Mouse (Mus musculus) liver, postnatal 0 days (tissue): ENCODE data around the gene Stk10. TPM values are rescaled to one million over a fixed set of nuclear protein-coding genes. Genes with fewer than 3 reads are reported as not detected.

Source experiments
- ATAC-seq: fragments of 200-750 bp; cut with Nextera tagmentation; 2 replicates; pipeline ENCODE4 v1.8.0; 2017; ENCODE audit warnings: mild to moderate bottlenecking, moderate library complexity
- DNase-seq: peaks from one replicate; pipeline ENCODE4 v3.0.0-alpha.2; 2016
- H3K27ac ChIP-seq: fragments of 300-500 bp; sonication (generic); 2 replicates; pipeline ENCODE4 v1.5.1; 2014; ENCODE audit warnings: antibody characterized with exemption, moderate library complexity, mild to moderate bottlenecking, low read depth
- H3K27me3 ChIP-seq: fragments of 300-500 bp; sonication (generic); 2 replicates; pipeline ENCODE4 v1.6.1; 2014; ENCODE audit warnings: low read length, control low read depth, mixed read lengths; ENCODE audit not compliant: insufficient read depth
- H3K36me3 ChIP-seq: fragments of 300-500 bp; sonication (generic); replicated peaks from 2 replicates; pipeline ENCODE4 v1.6.1; 2014; ENCODE audit warnings: mild to moderate bottlenecking, control low read depth, low read length, moderate library complexity, mixed read lengths; ENCODE audit not compliant: insufficient read depth
- H3K4me1 ChIP-seq: fragments of 300-500 bp; sonication (generic); 2 replicates; pipeline ENCODE4 v1.6.1; 2014; ENCODE audit warnings: antibody characterized with exemption, mild to moderate bottlenecking, control low read depth; ENCODE audit not compliant: insufficient read depth
- H3K4me2 ChIP-seq: fragments of 300-500 bp; sonication (generic); 2 replicates; pipeline ENCODE4 v1.6.1; 2014; ENCODE audit warnings: low read depth, mild to moderate bottlenecking, low read length, moderate library complexity, mixed read lengths
- H3K4me3 ChIP-seq: fragments of 300-500 bp; sonication (generic); 2 replicates; pipeline ENCODE4 v1.5.1; 2014; ENCODE audit warnings: low read depth, low read length
- H3K9ac ChIP-seq: fragments of 300-500 bp; sonication (generic); replicated peaks from 2 replicates; pipeline ENCODE4 v1.6.1; 2014; ENCODE audit warnings: mild to moderate bottlenecking, moderate library complexity
- H3K9me3 ChIP-seq: fragments of 300-500 bp; sonication (generic); 2 replicates; pipeline ENCODE4 v1.6.1; 2016; ENCODE audit warnings: mild to moderate bottlenecking, control low read depth, low read length, mixed read lengths
- CTCF ChIP-seq: sonication (generic); IDR thresholded peaks from 2 replicates; pipeline ENCODE4 v1.5.1; 2016; ENCODE audit warnings: antibody characterized with exemption, low read depth
- EP300 ChIP-seq: IDR thresholded peaks from 2 replicates; pipeline ENCODE4 v1.6.1; 2016; ENCODE audit warnings: antibody characterized with exemption, low read depth, mild to moderate bottlenecking
- WGBS: fragments of 180-500 bp; shearing (Covaris S2); extraction: QIAGEN DNeasy Blood & Tissue Kit; methylation state at CpG from one replicate; pipeline ENCODE4 v1.1.7; 2014; ENCODE audit not compliant: insufficient replicate concordance; 5-methylcytosine and 5-hydroxymethylcytosine counted together
- polyA plus RNA-seq: library from polyadenylated mRNA; unstranded; fragments of >200 nt; fragmentation: Nextera tagmentation; extraction: Ambion mirVana; gene quantifications from 2 replicates; pipeline ENCODE4 v1.2.1, GENCODE M21; 2015

Stk10 gene
- polyA plus RNA-seq, 1 experiment from 2014 or later, result 2.3 TPM

DNA sequence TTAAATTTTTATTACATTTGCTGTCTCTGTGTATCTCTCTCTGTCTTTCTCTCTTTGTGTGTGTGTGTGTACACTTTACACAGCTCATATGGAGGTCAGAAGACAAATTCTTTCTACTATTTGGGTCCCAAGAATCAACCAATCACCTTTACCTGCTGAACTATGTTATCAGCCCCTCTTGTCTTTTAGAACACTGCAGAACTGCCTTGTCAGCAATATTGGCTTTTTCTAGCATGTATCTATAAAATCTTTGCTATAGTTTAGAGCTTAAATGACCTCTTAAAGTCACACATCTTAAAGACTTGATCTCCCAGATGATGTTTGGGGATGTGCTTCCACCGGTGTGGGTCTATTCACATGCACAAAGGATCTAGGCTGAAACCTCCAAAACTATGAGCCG is 42.0 kb upstream of the Stk10 start:
- DNase-seq (no peak), ATAC-seq (no peak)
- H3K4me1 ChIP-seq, result peaks cover 14% of the 10 kb centered on the region; the same call in 1 of the 2 replicates
- no peaks in the 10 kb centered on the region for H3K9me3 ChIP-seq
- no peak overlapping the region for H3K9ac ChIP-seq
- no peak overlapping the region for H3K4me3 ChIP-seq
- no peaks in the 10 kb centered on the region for H3K27me3 ChIP-seq
- 88% methylated on average over 2 of the region's 2 CpGs for WGBS
- no peak for TF ChIP-seq EP300
- no peak for TF ChIP-seq CTCF
- H3K4me2 ChIP-seq, result no peak overlapping the region
- H3K27ac ChIP-seq, result no peak overlapping the region
- no peaks in the 10 kb centered on the region for H3K36me3 ChIP-seq

DNA sequence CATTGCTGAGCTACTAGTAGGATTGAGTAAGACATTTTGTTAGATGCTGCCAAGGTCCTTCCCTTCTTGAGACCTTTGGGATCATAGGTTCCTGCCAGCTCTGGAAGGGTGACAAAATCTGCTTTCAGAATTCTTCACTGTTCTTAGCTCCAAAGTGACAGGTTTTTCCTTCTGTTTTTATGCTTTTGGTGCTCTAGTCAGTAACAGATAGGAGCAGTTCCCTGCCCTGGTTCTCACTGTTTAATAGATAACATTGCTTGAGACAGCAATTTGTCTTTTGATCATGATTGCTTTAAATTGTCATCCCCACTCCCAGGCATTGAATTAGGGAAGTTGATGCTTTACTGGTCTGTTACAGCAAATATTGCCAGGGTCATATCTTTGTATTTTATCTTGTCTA is 39.8 kb upstream of the Stk10 start:
- Histone ChIP-seq H3K27me3 (no peaks in the 10 kb centered on the region), H3K4me1 (peaks cover 14% of the 10 kb centered on the region; the same call in 1 of the 2 replicates), H3K9me3 (no peaks in the 10 kb centered on the region), H3K4me3 (no peak overlapping the region), H3K27ac (no peak overlapping the region), H3K36me3 (no peaks in the 10 kb centered on the region), H3K4me2 (no peak overlapping the region), H3K9ac (no peak overlapping the region)
- DNase-seq, result no peak
- TF ChIP-seq EP300 (no peak), CTCF (no peak)
- no peak for ATAC-seq

DNA sequence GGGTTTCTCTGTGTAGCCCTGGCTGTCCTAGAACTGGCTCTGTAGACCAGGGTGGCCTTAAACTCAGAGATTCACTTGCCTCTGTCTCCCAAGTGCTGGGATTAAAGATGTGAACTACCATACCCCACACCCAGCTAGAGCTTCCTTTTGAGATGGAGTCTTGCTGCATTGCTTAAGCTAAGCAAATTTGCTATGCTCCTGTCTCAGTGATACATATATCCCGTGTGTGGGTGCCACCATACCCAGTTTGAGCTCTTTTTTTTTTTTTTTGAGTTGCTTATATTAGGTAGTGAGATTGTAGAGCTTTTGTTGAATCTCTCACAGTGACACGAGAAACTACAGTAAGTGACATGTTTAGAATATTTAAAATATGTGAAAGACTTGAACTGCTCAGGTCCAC is 37.8 kb upstream of the Stk10 start:
- Histone ChIP-seq H3K27me3 (no peaks in the 10 kb centered on the region), H3K27ac (no peak overlapping the region), H3K4me2 (no peak overlapping the region), H3K4me3 (no peak overlapping the region), H3K4me1 (peaks cover 3% of the 10 kb centered on the region; the same call in 1 of the 2 replicates), H3K36me3 (no peaks in the 10 kb centered on the region), H3K9me3 (no peaks in the 10 kb centered on the region), H3K9ac (no peak overlapping the region)
- WGBS, result 73% methylated on average over 2 of the region's 2 CpGs
- no peak for DNase-seq
- ATAC-seq, result no peak
- TF ChIP-seq CTCF (no peak), EP300 (no peak)

DNA sequence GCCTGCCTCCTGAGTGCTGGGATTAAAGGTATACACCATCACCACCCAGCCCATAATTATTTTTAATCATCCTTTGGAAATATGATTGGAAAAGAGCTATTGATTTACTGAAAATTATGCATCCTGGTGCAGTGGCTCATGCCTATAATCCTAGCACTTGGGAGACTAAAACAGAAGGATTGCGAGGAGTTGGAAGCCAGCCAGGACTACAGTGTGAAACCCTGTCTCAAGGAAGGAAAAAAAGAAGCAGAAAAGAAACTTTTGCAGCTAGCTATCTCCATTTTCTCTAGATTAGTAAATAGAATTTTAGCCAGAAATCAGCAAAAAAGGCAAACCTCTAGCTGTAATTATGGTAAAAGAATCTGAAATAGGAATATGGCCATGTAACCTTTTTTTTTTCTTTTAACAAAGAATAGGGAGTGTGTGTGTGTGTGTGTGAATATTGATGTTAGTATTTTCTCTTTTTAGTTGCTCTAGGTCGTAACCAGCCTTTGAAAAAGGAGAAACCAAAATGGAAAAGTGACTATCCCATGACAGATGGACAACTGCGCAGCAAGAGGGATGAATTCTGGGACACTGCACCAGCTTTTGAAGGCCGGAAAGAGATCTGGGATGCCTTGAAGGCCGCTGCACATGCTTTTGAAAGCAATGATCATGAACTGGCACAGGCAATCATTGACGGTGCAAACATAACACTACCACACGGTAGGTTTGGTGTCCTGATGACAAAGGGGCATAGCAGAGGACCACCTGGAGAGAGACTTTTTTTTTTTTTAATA is 34.2 kb upstream of the Stk10 start:
- no peak for TF ChIP-seq EP300
- no peak overlapping the region for H3K4me2 ChIP-seq
- H3K4me1 ChIP-seq, result no peaks in the 10 kb centered on the region
- H3K36me3 ChIP-seq, result no peaks in the 10 kb centered on the region
- no peak for DNase-seq
- H3K9me3 ChIP-seq, result no peaks in the 10 kb centered on the region
- no peak for ATAC-seq
- WGBS, result 83% methylated on average over 7 of the region's 7 CpGs
- H3K4me3 ChIP-seq, result no peak overlapping the region
- no peak overlapping the region for H3K9ac ChIP-seq
- H3K27ac ChIP-seq, result no peak overlapping the region
- H3K27me3 ChIP-seq, result no peaks in the 10 kb centered on the region

DNA sequence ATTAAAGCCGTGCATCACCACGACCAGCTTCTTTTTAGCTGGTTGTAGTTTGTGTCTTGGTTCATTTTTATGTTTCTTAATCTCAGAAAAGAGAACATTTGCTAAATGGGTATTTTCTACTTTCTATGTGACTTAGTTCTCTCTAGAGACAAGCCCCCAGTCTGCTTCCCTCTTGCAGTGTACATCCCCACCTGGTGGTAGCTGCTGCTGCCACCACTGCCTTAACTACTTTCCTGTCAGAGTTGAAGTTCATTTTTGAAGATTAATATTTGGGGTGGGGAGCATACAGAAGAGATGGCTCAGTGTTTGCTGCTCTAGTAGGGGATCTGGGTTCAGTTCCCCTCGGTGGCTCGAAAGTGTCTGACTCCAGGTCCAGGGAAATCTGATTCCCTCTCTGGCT is 33.2 kb upstream of the Stk10 start:
- Histone ChIP-seq H3K27me3 (no peaks in the 10 kb centered on the region), H3K9me3 (no peaks in the 10 kb centered on the region), H3K4me3 (no peak overlapping the region), H3K36me3 (no peaks in the 10 kb centered on the region), H3K4me1 (no peaks in the 10 kb centered on the region), H3K4me2 (no peak overlapping the region), H3K27ac (no peak overlapping the region), H3K9ac (no peak overlapping the region)
- DNase-seq, result no peak
- no peak for ATAC-seq
- no peak for TF ChIP-seq EP300
- TF ChIP-seq CTCF, result peak; percentile 33
- 83% methylated on average over 4 of the region's 4 CpGs for WGBS

- no peak for TF ChIP-seq CTCF
- TF ChIP-seq EP300, result no peak
- 93% methylated on average over 2 of the region's 2 CpGs for WGBS
- H3K9me3 ChIP-seq, result no peaks in the 10 kb centered on the region
- no peaks in the 10 kb centered on the region for H3K27me3 ChIP-seq
- 0 out of 2 replicates have a peak, but pooled peaks cover 3% of the 10 kb centered on the region for H3K4me1 ChIP-seq
- no peaks in the 10 kb centered on the region for H3K36me3 ChIP-seq
- no peak overlapping the region for H3K4me3 ChIP-seq
- ATAC-seq (no peak), DNase-seq (no peak)
- no peak overlapping the region for H3K27ac ChIP-seq
- H3K9ac ChIP-seq, result no peak overlapping the region
- no peak overlapping the region for H3K4me2 ChIP-seq
Observed at GRCm38 (mm10) chr11:32503711-32504110, 29.4 kb upstream of the Stk10 start.
